Mouse (Mus musculus) C2C12 (cell line): ENCODE measurements around the gene Mettl16.

Experiments used
- CTCF ChIP-seq: IDR thresholded peaks from one replicate; pipeline ENCODE4 v1.5.1; 2011; ENCODE audit not compliant: control insufficient read depth, insufficient read depth, insufficient read length
- FOSL1 ChIP-seq: IDR thresholded peaks from one replicate; pipeline ENCODE4 v1.8.0; 2011; ENCODE audit warnings: mild to moderate bottlenecking, low read length; ENCODE audit not compliant: poor library complexity, insufficient read depth, severe bottlenecking
- MAX ChIP-seq: IDR thresholded peaks from one replicate; pipeline ENCODE4 v1.6.1; 2011; ENCODE audit warnings: mild to moderate bottlenecking, control low read depth
- MYOD1 ChIP-seq: IDR thresholded peaks from one replicate; pipeline ENCODE4 v1.6.1; 2011; ENCODE audit warnings: low read depth; ENCODE audit not compliant: control insufficient read depth, insufficient read length
- MYOG ChIP-seq: IDR thresholded peaks from one replicate; pipeline ENCODE4 v1.6.1; 2011; ENCODE audit not compliant: control insufficient read depth, insufficient read length; ENCODE audit errors: extremely low read depth
- USF1 ChIP-seq: IDR thresholded peaks from one replicate; pipeline ENCODE4 v1.6.1; 2011; ENCODE audit warnings: low read depth, mild to moderate bottlenecking, control low read depth, moderate library complexity

DNA sequence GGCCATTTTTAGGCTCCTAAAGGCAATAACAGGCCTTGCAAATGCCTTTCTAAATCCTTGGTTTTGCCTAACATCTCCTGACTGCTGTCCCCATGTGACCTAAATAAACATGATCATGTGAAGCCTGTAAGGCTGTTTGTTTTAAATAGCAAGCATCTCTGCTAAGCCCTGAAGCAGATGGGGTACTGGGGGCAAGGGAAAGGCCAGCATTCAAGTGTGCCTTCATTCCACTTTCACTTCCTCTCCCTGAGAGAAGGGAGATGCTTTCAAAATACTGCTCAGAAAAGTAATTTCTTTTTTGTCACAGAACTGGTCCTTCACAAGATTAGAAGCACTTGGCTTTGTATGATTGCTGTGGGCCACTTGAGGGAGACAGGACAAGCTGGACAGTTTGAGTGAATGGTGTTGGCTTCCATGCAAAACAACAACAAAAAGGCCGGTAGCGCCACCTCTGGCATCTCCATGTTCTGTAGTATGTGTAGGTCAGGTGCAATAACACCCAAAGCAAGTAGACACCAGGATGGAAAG, 57.8 kb downstream of the Mettl16 start:
- TF ChIP-seq CTCF (no peak), MYOD1 (no peak), MYOG (no peak), MAX (no peak), USF1 (no peak), FOSL1 (no peak)
